Mouse (Mus musculus) gastrocnemius, postnatal 14 days (tissue): ENCODE results near the gene Snx25. TPM values are rescaled to one million over a fixed set of nuclear protein-coding genes. Genes with fewer than 3 reads are reported as not detected.

ENCODE experiments used
- total RNA-seq, 2 experiments: library from RNA; stranded (reverse); gene quantifications; 2 replicates each; pipeline ENCODE4 v1.2.3; 2021

Gene Snx25
- total RNA-seq, 2 experiments from 2014 or later: 6.0 to 6.1 TPM

Other genes starting within 250 kb of the Snx25 start
- not detected for gene Ccdc110, start 217.5 kb downstream of the Snx25 start, total RNA-seq
- gene 1700029J07Rik, start 176.9 kb downstream of the Snx25 start, total RNA-seq: under 1 TPM; 0.53 to 0.80 TPM
- gene Ufsp2, start 176.6 kb downstream of the Snx25 start, total RNA-seq: 10 to 100 TPM; 36.1 to 36.7 TPM
- gene Lrp2bp, start 152.9 kb downstream of the Snx25 start, total RNA-seq: 1 to 10 TPM; 3.0 TPM
- 1 to 10 TPM; 1.2 to 2.6 TPM for gene Ankrd37, start 146.5 kb downstream of the Snx25 start, total RNA-seq
- gene Cfap97, start 388 bp downstream of the Snx25 start, total RNA-seq: 10 to 100 TPM; 11.2 to 12.0 TPM
- 1,000 to 10,000 TPM; 2,687 to 3,049 TPM for gene Slc25a4, start 59.1 kb upstream of the Snx25 start, total RNA-seq
- under 1 TPM; 0.72 to 0.93 TPM for gene Helt, start 142.5 kb upstream of the Snx25 start, total RNA-seq